Mouse (Mus musculus): ENCODE results near the gene Etnk1.
A peak's percentile ranks its signal among the peaks of the same experiment; 100 is the strongest.

The Etnk1 gene

GRCm38 (mm10) chr6:143166452-143167357 lies at the start of gene Etnk1:
Gene Etnk1 (plus strand): TSS chr6:143167221.
- DNase-seq, result peak; percentile 100

GRCm38 (mm10) chr6:143119325-143119724 lies 47.7 kb upstream of the Etnk1 start:
- no peak for DNase-seq

GRCm38 (mm10) chr6:143125721-143126120 lies 41.3 kb upstream of the Etnk1 start:
- no peak for DNase-seq

- no peak for DNase-seq
Measured at GRCm38 (mm10) chr6:143129466-143129865, 37.6 kb upstream of the Etnk1 start.

- DNase-seq, result no peak
Measured at GRCm38 (mm10) chr6:143129952-143130351, 37.1 kb upstream of the Etnk1 start.

GRCm38 (mm10) chr6:143130411-143130810 lies 36.6 kb upstream of the Etnk1 start:
- DNase-seq, result no peak

GRCm38 (mm10) chr6:143131895-143132652 lies 34.9 kb upstream of the Etnk1 start:
- no peak for DNase-seq

- no peak for DNase-seq
Measured at GRCm38 (mm10) chr6:143133150-143133549, 33.9 kb upstream of the Etnk1 start.

GRCm38 (mm10) chr6:143135097-143135496 lies 31.9 kb upstream of the Etnk1 start:
- DNase-seq, result peak; percentile 65

GRCm38 (mm10) chr6:143136688-143137087 lies 30.3 kb upstream of the Etnk1 start:
- peak; percentile 70 for DNase-seq

- peak; percentile 56 for DNase-seq
Measured at GRCm38 (mm10) chr6:143137341-143137740, 29.7 kb upstream of the Etnk1 start.

- DNase-seq, result peak; percentile 30
Measured at GRCm38 (mm10) chr6:143139417-143139816, 27.6 kb upstream of the Etnk1 start.

GRCm38 (mm10) chr6:143140884-143141283 lies 26.1 kb upstream of the Etnk1 start:
- DNase-seq, result peak; percentile 67

- peak; percentile 73 for DNase-seq
Measured at GRCm38 (mm10) chr6:143141624-143142592, 25.1 kb upstream of the Etnk1 start.

GRCm38 (mm10) chr6:143142861-143143260 lies 24.2 kb upstream of the Etnk1 start:
- peak; percentile 41 for DNase-seq

- DNase-seq, result peak; percentile 46
Measured at GRCm38 (mm10) chr6:143143321-143143720, 23.7 kb upstream of the Etnk1 start.

GRCm38 (mm10) chr6:143143775-143144273 lies 23.2 kb upstream of the Etnk1 start:
- peak; percentile 89 for DNase-seq

- no peak for DNase-seq
Measured at GRCm38 (mm10) chr6:143144556-143144955, 22.5 kb upstream of the Etnk1 start.

GRCm38 (mm10) chr6:143145051-143145450 lies 22.0 kb upstream of the Etnk1 start:
- peak; percentile 82 for DNase-seq

- DNase-seq, result peak; percentile 97
Measured at GRCm38 (mm10) chr6:143146756-143147155, 20.3 kb upstream of the Etnk1 start.

- DNase-seq, result peak; percentile 90
Measured at GRCm38 (mm10) chr6:143148868-143149267, 18.2 kb upstream of the Etnk1 start.

- DNase-seq, result peak; percentile 78
Measured at GRCm38 (mm10) chr6:143149766-143150291, 17.2 kb upstream of the Etnk1 start.
